Mouse (Mus musculus) granulocyte monocyte progenitor cell, adult 5-6 weeks (primary cell): Measurements from ENCODE around the gene Sall4. TPM values are rescaled to one million over a fixed set of nuclear protein-coding genes. Genes with fewer than 3 reads are reported as not detected.

Experiments
- ATAC-seq: replicated peaks from 2 replicates; pipeline ENCODE4 v1.8.0; 2016; ENCODE audit warnings: mild to moderate bottlenecking, moderate TSS enrichment, inconsistent platforms; ENCODE audit not compliant: poor library complexity, severe bottlenecking
- total RNA-seq, 2 experiments: library from RNA; stranded (forward) in 1 of 2; stranded (reverse) in 1 of 2; fragments of 200-712, 200-1000 nt in 1 of 2; fragments of >200 nt in 1 of 2; fragmentation: Nextera tagmentation in 1 of 2; gene quantifications; 2 replicates each; pipeline ENCODE4 v1.2.3; 2014 to 2017

Sall4 gene
- total RNA-seq, 2 experiments from 2014 or later: not detected

DNA sequence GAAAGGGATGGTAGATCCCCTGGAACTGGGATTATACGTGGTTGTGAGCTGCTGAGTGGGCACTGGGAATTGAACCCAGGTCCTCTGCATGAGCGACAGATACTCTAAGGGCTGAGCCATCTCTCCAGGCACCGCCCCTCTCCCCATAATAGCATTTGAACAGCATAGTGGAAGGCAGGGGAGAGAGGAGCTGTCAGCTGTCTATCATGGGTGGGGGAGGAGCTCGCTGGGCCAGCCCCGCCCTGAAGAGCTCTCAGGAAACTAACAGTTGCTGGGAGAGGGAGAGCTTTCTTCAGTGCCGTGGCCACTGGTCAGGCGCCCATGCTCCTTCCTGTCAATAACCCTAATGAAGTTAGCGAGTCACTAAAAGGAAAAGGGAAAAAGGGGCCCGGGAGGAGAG is 60.0 kb downstream of the Sall4 start:
- no peak for ATAC-seq

DNA sequence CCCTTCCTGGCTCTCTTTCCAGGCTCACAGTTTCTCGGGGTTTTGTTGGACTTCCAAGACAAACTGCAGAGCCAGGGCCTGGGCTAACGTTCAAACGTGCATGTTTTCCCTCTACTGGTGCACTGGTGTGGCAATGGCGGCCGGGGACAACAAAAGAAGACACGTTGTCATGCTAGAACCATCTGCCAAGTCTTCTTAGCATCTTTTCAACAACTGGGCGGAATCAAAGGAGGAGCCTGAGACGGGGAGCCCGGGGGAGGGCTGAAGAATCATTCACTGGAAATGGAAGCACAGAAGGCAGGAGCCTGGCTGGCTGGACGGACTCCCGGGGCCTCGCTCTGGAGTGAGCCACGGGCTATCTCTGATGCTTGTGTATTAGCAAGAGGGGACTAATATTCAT is 65.5 kb downstream of the Sall4 start:
- no peak for ATAC-seq

Other genes starting within 250 kb of the Sall4 start
- 1.7 and 2.2 TPM in 2 replicates for gene Nfatc2, start 166.3 kb downstream of the Sall4 start, total RNA-seq (2014; fragmentation: Nextera tagmentation)
- gene Nfatc2, start 166.3 kb downstream of the Sall4 start, total RNA-seq (2017): 0.17 and 0.46 TPM in 2 replicates
- 0.62 TPM in 1 of 2 replicates, not detected in the other for gene Atp9a, start 25.5 kb downstream of the Sall4 start, total RNA-seq (2014; fragmentation: Nextera tagmentation)
- gene Atp9a, start 25.5 kb downstream of the Sall4 start, total RNA-seq (2017): 0.56 and 0.82 TPM in 2 replicates
- 15.3 and 23.4 TPM in 2 replicates for gene Zfp64, start 187.6 kb upstream of the Sall4 start, total RNA-seq (2014; fragmentation: Nextera tagmentation)
- 23.2 and 31.8 TPM in 2 replicates for gene Zfp64, start 187.6 kb upstream of the Sall4 start, total RNA-seq (2017)